Mouse (Mus musculus) kidney, adult 2 months (tissue): Measurements from ENCODE around the gene Zfp592.

Source experiments
- CTCF ChIP-seq: fragments of 200-500 bp; conservative IDR thresholded peaks from 2 replicates; pipeline ENCODE4 v1.5.1; 2011; ENCODE audit warnings: low read depth, mild to moderate bottlenecking, control low read depth, low read length, moderate library complexity, mixed read lengths; ENCODE audit not compliant: insufficient read depth, insufficient read length
- POLR2A ChIP-seq: fragments of 200-500 bp; IDR thresholded peaks from one replicate; pipeline ENCODE4 v1.6.1; 2011; ENCODE audit warnings: low read depth, low read length, control low read depth

DNA sequence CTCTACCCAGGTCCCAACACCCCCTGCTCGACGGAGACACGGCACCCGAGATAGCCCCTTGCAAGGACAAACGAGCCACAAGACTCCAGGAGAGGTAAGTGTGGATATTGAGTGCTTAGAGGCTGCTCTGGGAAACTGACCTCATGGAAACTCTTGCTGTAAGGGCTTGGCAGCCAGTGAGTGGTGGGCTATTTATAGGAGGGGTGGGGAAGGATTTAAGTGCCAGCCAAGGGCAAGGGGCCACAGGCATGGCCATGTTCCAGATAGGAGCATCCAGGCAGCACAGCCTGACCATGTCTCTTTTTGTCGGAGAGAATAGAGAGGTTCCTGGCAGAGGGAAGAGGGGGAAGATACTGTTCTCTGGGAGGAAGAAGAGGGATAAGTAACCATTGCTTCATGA lies 85.3 kb downstream of the Zfp592 start:
- no peak for TF ChIP-seq CTCF
- TF ChIP-seq POLR2A = no peak
